Mouse (Mus musculus) MEL (cell line): ENCODE data around the gene Chd3.

Experiments used
- GATA1 ChIP-seq: IDR thresholded peaks from 2 replicates; pipeline ENCODE4 v1.6.1; 2011; ENCODE audit warnings: low read depth, low read length, improper control_type of control experiment
- HCFC1 ChIP-seq: IDR thresholded peaks from 2 replicates; pipeline ENCODE4 v1.6.1; 2012; ENCODE audit warnings: low read depth, mild to moderate bottlenecking, inconsistent platforms, low read length, improper control_type of control experiment, moderate library complexity
- JUND ChIP-seq: IDR thresholded peaks from 2 replicates; pipeline ENCODE4 v1.6.1; 2011; ENCODE audit warnings: low read depth, mild to moderate bottlenecking, improper control_type of control experiment, low read length

GRCm38 (mm10) chr11:69321580-69321979 is 47.6 kb downstream of the Chd3 start:
- TF ChIP-seq JUND = no peak
- no peak for TF ChIP-seq HCFC1
- no peak for TF ChIP-seq GATA1
